Mouse (Mus musculus) hindbrain, embryonic 15.5 days (tissue): ENCODE data around the gene Syt1. TPM values are rescaled to one million over a fixed set of nuclear protein-coding genes. Genes with fewer than 3 reads are reported as not detected.

ENCODE experiments used
- ATAC-seq: fragments of 200-750 bp; cut with Nextera tagmentation; 2 replicates; pipeline ENCODE4 v1.8.0; 2017; ENCODE audit warnings: low read depth, moderate number of reproducible peaks, moderate TSS enrichment; ENCODE audit not compliant: low FRiP score
- H3K27ac ChIP-seq: fragments of 300-500 bp; sonication (generic); replicated peaks from 2 replicates; pipeline ENCODE4 v1.5.1; 2015; ENCODE audit warnings: mild to moderate bottlenecking, inconsistent platforms
- H3K27me3 ChIP-seq: fragments of 300-500 bp; sonication (generic); 2 replicates; pipeline ENCODE4 v1.6.1; 2015; ENCODE audit warnings: control low read depth, inconsistent platforms
- H3K36me3 ChIP-seq: fragments of 300-500 bp; sonication (generic); 2 replicates; pipeline ENCODE4 v1.6.1; 2015; ENCODE audit warnings: control low read depth, inconsistent platforms
- H3K4me1 ChIP-seq: fragments of 300-500 bp; sonication (generic); replicated peaks from 2 replicates; pipeline ENCODE4 v1.6.1; 2015; ENCODE audit warnings: control low read depth, inconsistent platforms
- H3K4me2 ChIP-seq: fragments of 300-500 bp; sonication (generic); 2 replicates; pipeline ENCODE4 v1.6.1; 2015; ENCODE audit warnings: moderate library complexity, mild to moderate bottlenecking, inconsistent platforms
- H3K4me3 ChIP-seq: fragments of 300-500 bp; sonication (generic); 2 replicates; pipeline ENCODE4 v1.5.1; 2015; ENCODE audit warnings: mild to moderate bottlenecking, inconsistent platforms
- H3K9ac ChIP-seq: fragments of 300-500 bp; sonication (generic); 2 replicates; pipeline ENCODE4 v1.6.1; 2015; ENCODE audit warnings: inconsistent platforms
- H3K9me3 ChIP-seq: fragments of 300-500 bp; sonication (generic); 2 replicates; pipeline ENCODE4 v1.6.1; 2016; ENCODE audit warnings: control low read depth, inconsistent platforms
- WGBS: fragments of 180-500 bp; shearing (Covaris S2); methylation state at CpG from one replicate; pipeline ENCODE4 v1.1.7; 2015; 5-methylcytosine and 5-hydroxymethylcytosine counted together
- polyA plus RNA-seq: library from polyadenylated mRNA; unstranded; fragments of >200 nt; fragmentation: Nextera tagmentation; extraction: Ambion mirVana; gene quantifications from 2 replicates; pipeline ENCODE4 v1.2.1, GENCODE M21; 2015

Syt1 gene
- polyA plus RNA-seq, 1 experiment from 2014 or later = 131 TPM

DNA sequence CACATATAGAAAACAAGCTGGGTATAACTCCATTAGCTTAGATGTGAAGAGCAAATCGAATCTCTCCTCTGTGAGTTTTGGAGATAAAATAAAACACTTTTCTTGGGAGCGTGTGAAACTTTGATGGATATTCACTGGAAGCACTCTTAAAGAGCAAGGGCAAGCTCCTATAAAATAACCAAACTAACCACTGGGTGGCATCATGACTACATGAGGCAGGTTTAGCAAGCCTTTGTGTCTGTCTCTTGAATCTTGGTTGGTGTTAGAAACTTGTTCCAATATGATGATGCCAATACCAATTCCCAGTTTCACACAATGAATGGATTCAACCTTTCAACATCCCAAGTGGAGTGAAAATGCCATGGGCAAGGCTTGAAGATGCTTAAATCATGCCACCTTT, 276.8 kb downstream of the Syt1 start:
- Histone ChIP-seq H3K9ac (no peak overlapping the region), H3K27me3 (no peaks in the 10 kb centered on the region), H3K9me3 (no peaks in the 10 kb centered on the region), H3K4me1 (no peaks in the 10 kb centered on the region), H3K4me2 (no peak overlapping the region), H3K36me3 (no peaks in the 10 kb centered on the region), H3K27ac (no peak overlapping the region), H3K4me3 (no peak overlapping the region)
- ATAC-seq = 0 out of 2 replicates have a peak, but pooled peaks have one; percentile 66
- WGBS = 66% methylated on average over 2 of the region's 2 CpGs

GRCm38 (mm10) chr10:108728961-108729360, 281.8 kb downstream of the Syt1 start:
- H3K36me3 ChIP-seq = no peaks in the 10 kb centered on the region
- 61% methylated on average over 8 of the region's 8 CpGs for WGBS
- H3K27ac ChIP-seq = no peak overlapping the region
- no peaks in the 10 kb centered on the region for H3K27me3 ChIP-seq
- H3K4me3 ChIP-seq = no peak overlapping the region
- no peaks in the 10 kb centered on the region for H3K9me3 ChIP-seq
- no peak for ATAC-seq
- H3K9ac ChIP-seq = no peak overlapping the region
- no peak overlapping the region for H3K4me2 ChIP-seq
- no peaks in the 10 kb centered on the region for H3K4me1 ChIP-seq

GRCm38 (mm10) chr10:108726391-108726790, 284.4 kb downstream of the Syt1 start:
- Histone ChIP-seq H3K27ac (no peak overlapping the region), H3K36me3 (no peaks in the 10 kb centered on the region), H3K9ac (no peak overlapping the region), H3K4me3 (no peak overlapping the region), H3K4me2 (no peak overlapping the region), H3K9me3 (no peaks in the 10 kb centered on the region), H3K27me3 (no peaks in the 10 kb centered on the region), H3K4me1 (no peaks in the 10 kb centered on the region)
- 85% methylated on average over 4 of the region's 4 CpGs for WGBS
- no peak for ATAC-seq

DNA sequence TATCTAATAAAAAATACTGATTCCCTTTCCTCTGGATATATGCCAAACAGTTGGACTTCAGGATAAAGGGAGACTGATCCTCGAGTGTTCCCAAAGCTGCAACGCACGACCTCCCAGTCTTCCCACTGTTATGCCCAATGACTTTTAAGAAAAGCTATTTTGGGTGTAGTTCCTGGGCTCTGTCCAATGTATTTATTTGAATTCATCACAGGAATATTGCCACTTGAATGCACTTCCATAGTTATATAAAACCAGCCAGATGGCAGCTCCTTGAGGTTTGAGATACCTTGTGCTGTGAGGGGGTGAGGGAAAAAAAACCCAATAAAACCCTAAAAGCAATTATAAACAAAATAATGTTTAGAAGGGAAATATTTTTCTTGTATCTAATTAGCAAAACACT, 285.9 kb downstream of the Syt1 start:
- no peak overlapping the region for H3K4me3 ChIP-seq
- WGBS = 73% methylated on average over 3 of the region's 3 CpGs
- H3K9ac ChIP-seq = no peak overlapping the region
- no peak for ATAC-seq
- no peaks in the 10 kb centered on the region for H3K4me1 ChIP-seq
- no peaks in the 10 kb centered on the region for H3K36me3 ChIP-seq
- no peaks in the 10 kb centered on the region for H3K27me3 ChIP-seq
- H3K4me2 ChIP-seq = no peak overlapping the region
- H3K9me3 ChIP-seq = no peaks in the 10 kb centered on the region
- no peak overlapping the region for H3K27ac ChIP-seq

- 73% methylated on average over 5 of the region's 5 CpGs for WGBS
- no peaks in the 10 kb centered on the region for H3K4me1 ChIP-seq
- no peak for ATAC-seq
- H3K9ac ChIP-seq = no peak overlapping the region
- no peak overlapping the region for H3K4me3 ChIP-seq
- H3K9me3 ChIP-seq = no peaks in the 10 kb centered on the region
- no peaks in the 10 kb centered on the region for H3K27me3 ChIP-seq
- no peak overlapping the region for H3K27ac ChIP-seq
- no peak overlapping the region for H3K4me2 ChIP-seq
- H3K36me3 ChIP-seq = no peaks in the 10 kb centered on the region
Observed at GRCm38 (mm10) chr10:108710514-108710913, 300.3 kb downstream of the Syt1 start.

- Histone ChIP-seq H3K4me3 (no peak overlapping the region), H3K4me2 (no peak overlapping the region), H3K9ac (no peak overlapping the region), H3K9me3 (no peaks in the 10 kb centered on the region), H3K4me1 (no peaks in the 10 kb centered on the region), H3K27me3 (no peaks in the 10 kb centered on the region), H3K27ac (no peak overlapping the region), H3K36me3 (no peaks in the 10 kb centered on the region)
- WGBS = 94% methylated on average over 3 of the region's 3 CpGs
- no peak for ATAC-seq
Observed at GRCm38 (mm10) chr10:108705658-108706057, 305.1 kb downstream of the Syt1 start.

DNA sequence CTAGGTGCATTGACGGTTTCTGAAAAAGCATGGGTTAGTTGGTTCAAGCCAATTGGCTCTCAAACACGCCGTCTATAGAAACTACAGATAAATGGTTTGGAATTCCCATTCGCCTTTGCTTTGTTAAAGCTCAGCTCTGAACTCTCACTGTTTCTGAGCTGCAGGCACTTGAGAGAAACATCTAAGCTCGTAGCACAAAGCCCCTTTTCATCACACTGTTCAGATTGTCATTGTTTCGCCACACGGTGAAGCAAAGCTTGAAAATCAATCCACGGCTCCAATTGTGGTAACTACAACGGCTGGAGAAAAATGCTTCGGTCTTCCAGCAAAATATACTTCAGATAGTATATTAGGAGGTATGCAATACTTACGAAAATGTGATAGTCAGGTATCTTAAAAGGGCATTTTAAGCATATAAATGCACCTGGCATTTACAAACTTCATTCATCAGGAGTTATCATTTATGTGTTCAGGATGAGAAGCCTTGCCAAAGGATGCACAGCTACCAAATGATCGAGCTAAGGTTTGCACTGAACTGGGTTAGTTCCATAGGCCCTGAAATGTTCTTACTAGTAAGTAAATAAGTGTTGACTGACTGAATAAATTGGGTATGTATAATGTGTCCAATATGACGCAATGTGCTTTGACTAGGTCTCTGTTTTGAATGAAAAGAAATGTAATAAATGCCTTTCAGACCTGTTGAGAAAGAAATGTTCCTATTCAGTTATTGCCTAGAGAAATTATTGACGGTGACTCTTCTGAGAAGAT, 309.2 kb downstream of the Syt1 start:
- Histone ChIP-seq H3K4me2 (peak overlapping the region; percentile 30), H3K27me3 (no peaks in the 10 kb centered on the region), H3K4me3 (no peak overlapping the region)

GRCm38 (mm10) chr10:108699946-108700345, 310.8 kb downstream of the Syt1 start, which contains the start of gene Gm5136:
Gene Gm5136 (minus strand): TSS chr10:108700160.
- no peaks in the 10 kb centered on the region for H3K4me1 ChIP-seq
- no peaks in the 10 kb centered on the region for H3K9me3 ChIP-seq
- no peak within 1 kb of the TSS for H3K27ac ChIP-seq
- no peak within 1 kb of the TSS for H3K4me3 ChIP-seq
- peak; percentile 48; the same call in 1 of the 2 replicates for ATAC-seq
- no peak within 1 kb of the TSS for H3K4me2 ChIP-seq
- no peaks in the 10 kb centered on the region for H3K27me3 ChIP-seq
- 98% methylated on average over 9 of the region's 9 CpGs for WGBS
- no peaks in the 10 kb centered on the region for H3K36me3 ChIP-seq
- no peak within 1 kb of the TSS for H3K9ac ChIP-seq

More for the DNA sequence above, 309.2 kb downstream of the Syt1 start:
- 23% methylated on average over 14 of the region's 14 CpGs for WGBS
- peak; percentile 27; the same call in 1 of the 2 replicates for ATAC-seq
- no peaks in the 10 kb centered on the region for H3K4me1 ChIP-seq
- no peak overlapping the region for H3K9ac ChIP-seq
- H3K36me3 ChIP-seq = no peaks in the 10 kb centered on the region
- peak overlapping the region; percentile 66 for H3K27ac ChIP-seq
- no peaks in the 10 kb centered on the region for H3K9me3 ChIP-seq

- ATAC-seq = no peak
- WGBS = 56% methylated on average over 5 of the region's 5 CpGs
- Histone ChIP-seq H3K4me2 (no peak overlapping the region), H3K4me1 (no peaks in the 10 kb centered on the region), H3K27me3 (no peaks in the 10 kb centered on the region), H3K4me3 (no peak overlapping the region), H3K9me3 (no peaks in the 10 kb centered on the region), H3K9ac (no peak overlapping the region), H3K27ac (0 out of 2 replicates have a peak overlapping the region, but pooled peaks have one; percentile 10), H3K36me3 (no peaks in the 10 kb centered on the region)
Observed at GRCm38 (mm10) chr10:108697062-108697461, 313.7 kb downstream of the Syt1 start.

GRCm38 (mm10) chr10:108690954-108691353, 319.8 kb downstream of the Syt1 start:
- 39% methylated on average over 9 of the region's 9 CpGs for WGBS
- H3K27ac ChIP-seq = no peak overlapping the region
- no peaks in the 10 kb centered on the region for H3K4me1 ChIP-seq
- H3K36me3 ChIP-seq = no peaks in the 10 kb centered on the region
- ATAC-seq = no peak
- no peak overlapping the region for H3K9ac ChIP-seq
- H3K4me2 ChIP-seq = no peak overlapping the region
- H3K4me3 ChIP-seq = no peak overlapping the region
- no peaks in the 10 kb centered on the region for H3K9me3 ChIP-seq
- H3K27me3 ChIP-seq = no peaks in the 10 kb centered on the region

DNA sequence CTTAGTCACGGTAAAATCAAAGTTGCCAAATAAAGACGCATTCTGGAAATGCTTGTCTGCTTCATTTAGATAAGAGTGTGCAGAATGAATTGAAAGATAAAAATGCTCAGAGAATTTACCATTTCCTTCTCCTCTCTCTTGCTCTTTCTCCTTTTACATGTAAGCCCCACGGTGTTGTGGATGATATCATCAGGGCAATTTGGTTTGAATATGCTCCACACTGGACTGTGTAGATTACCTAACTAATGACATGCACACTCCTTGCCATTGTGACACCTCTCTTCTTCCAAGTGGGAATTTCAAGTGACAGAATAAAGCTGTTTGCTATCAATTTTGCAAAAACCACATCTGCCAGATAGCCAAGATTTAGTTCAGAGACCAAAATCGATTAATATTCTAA, 324.1 kb downstream of the Syt1 start:
- Histone ChIP-seq H3K4me3 (no peak overlapping the region), H3K4me1 (no peaks in the 10 kb centered on the region), H3K36me3 (no peaks in the 10 kb centered on the region), H3K9me3 (no peaks in the 10 kb centered on the region), H3K27ac (no peak overlapping the region), H3K9ac (no peak overlapping the region), H3K4me2 (no peak overlapping the region), H3K27me3 (no peaks in the 10 kb centered on the region)
- WGBS = 67% methylated on average over 4 of the region's 4 CpGs
- no peak for ATAC-seq

GRCm38 (mm10) chr10:108679675-108680390, 330.9 kb downstream of the Syt1 start:
- no peaks in the 10 kb centered on the region for H3K36me3 ChIP-seq
- no peak overlapping the region for H3K4me3 ChIP-seq
- no peaks in the 10 kb centered on the region for H3K27me3 ChIP-seq
- H3K4me1 ChIP-seq = peaks cover 16% of the 10 kb centered on the region; the same call in 1 of the 2 replicates
- no peak overlapping the region for H3K9ac ChIP-seq
- H3K9me3 ChIP-seq = no peaks in the 10 kb centered on the region
- peak overlapping the region; percentile 23 for H3K27ac ChIP-seq
- ATAC-seq = peak; percentile 74
- no peak overlapping the region for H3K4me2 ChIP-seq
- 55% methylated on average over 14 of the region's 14 CpGs for WGBS
